Mouse (Mus musculus): ENCODE data around the gene Olfr809. TPM values are rescaled to one million over a fixed set of nuclear protein-coding genes. Genes with fewer than 3 reads are reported as not detected.

Gene Olfr809
- not detected in 2 replicates for polyA plus RNA-seq (2014; fragmentation: Nextera tagmentation; extraction: Ambion mirVana)

DNA sequence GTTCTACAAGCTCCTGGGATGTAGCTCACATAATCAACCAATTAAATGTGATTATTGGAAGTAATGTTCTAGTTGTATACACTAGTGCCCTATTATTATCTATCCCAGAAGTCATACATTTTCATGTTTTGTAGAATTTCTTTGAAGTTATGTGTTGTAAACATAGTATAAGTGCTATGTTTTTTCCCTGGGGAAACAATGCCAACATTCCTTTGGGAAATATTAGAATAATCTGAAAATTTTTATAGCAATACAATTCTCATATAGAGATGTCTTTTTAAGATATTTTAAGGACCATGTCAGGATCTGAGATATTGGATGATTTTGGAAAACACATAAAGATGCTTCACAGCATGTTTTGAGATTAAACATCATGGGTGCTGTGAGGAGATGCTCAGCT, at the start of gene Olfr809:
TSS of gene Olfr809 (plus strand) at position 301 of the 400 bp plus-strand sequence.
- Histone ChIP-seq H3K4me2 (ENCODE audit: low read depth, low read length) (no peak within 1 kb of the TSS), H3K9ac (replicated peaks; ENCODE audit: low read depth, low read length) (no peak within 1 kb of the TSS), H3K4me3 (ENCODE audit: low read depth, low read length) (no peak within 1 kb of the TSS), H3K4me1 (ENCODE audit: control insufficient read depth, insufficient read depth, low read length) (no peaks in the 10 kb centered on the region), H3K9me3 (ENCODE audit: control insufficient read depth, low read length) (no peaks in the 10 kb centered on the region), H3K27ac (ENCODE audit: low read depth, low read length) (no peak within 1 kb of the TSS), H3K36me3 (ENCODE audit: control insufficient read depth, insufficient read depth, low read length) (no peaks in the 10 kb centered on the region), H3K27me3 (ENCODE audit: control insufficient read depth, insufficient read depth, low read length) (no peaks in the 10 kb centered on the region)
- no peak for ATAC-seq (ENCODE audit: low read depth)

DNA sequence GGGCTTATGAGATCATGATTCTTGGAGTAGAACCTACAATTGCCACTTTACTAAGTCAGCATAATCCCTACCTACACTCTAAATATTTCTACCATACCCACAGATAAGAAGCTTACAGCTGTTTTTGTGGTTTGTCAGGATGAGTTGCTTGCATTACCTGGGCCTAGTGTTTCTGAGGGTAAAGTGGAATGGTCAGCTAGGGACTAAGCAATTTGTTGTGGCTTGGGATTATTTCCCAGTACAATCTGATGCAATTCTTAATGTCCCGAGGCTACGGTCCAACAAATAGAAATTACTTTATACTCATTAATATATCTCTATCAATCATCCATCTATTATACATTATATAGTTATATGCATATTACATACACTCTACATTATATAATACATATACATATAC, 45.2 kb upstream of the Olfr809 start, which contains the start of gene Olfr805:
TSS of gene Olfr805 (minus strand) at position 101 of the 400 bp plus-strand sequence.
- H3K4me2 ChIP-seq (ENCODE audit: low read depth, low read length), result no peak within 1 kb of the TSS
- 87% methylated on average over 2 of the region's 2 CpGs for WGBS
- no peaks in the 10 kb centered on the region for H3K36me3 ChIP-seq (ENCODE audit: control insufficient read depth, insufficient read depth, low read length)
- H3K27ac ChIP-seq (ENCODE audit: low read depth, low read length), result no peak within 1 kb of the TSS
- H3K9ac ChIP-seq (replicated peaks; ENCODE audit: low read depth, low read length), result no peak within 1 kb of the TSS
- no peaks in the 10 kb centered on the region for H3K27me3 ChIP-seq (ENCODE audit: control insufficient read depth, insufficient read depth, low read length)
- H3K9me3 ChIP-seq (ENCODE audit: control insufficient read depth, low read length), result no peaks in the 10 kb centered on the region
- no peaks in the 10 kb centered on the region for H3K4me1 ChIP-seq (ENCODE audit: control insufficient read depth, insufficient read depth, low read length)
- no peak for ATAC-seq (ENCODE audit: low read depth)
- no peak within 1 kb of the TSS for H3K4me3 ChIP-seq (ENCODE audit: low read depth, low read length)

DNA sequence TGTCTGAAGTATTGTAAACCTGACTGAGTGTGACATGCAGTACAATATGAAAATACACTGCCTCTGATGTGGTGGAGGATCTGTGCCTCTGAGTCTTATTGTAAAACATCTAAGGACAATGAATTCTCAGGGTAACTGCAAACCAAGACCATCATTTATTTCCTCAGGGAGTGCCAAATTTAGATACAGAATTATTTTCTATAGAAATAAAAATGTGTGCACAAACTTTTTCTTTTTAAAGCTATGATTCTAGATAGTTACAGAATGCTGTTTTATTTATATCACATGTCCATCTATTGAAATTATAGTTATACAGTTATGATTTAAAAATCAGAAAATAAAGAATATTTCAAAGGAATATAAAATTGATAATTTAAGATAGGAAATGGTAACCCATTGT, 32.6 kb upstream of the Olfr809 start, which contains the start of gene Olfr806:
TSS of gene Olfr806 (minus strand) at position 101 of the 400 bp plus-strand sequence.
- Histone ChIP-seq H3K27ac (ENCODE audit: low read depth, low read length) (no peak within 1 kb of the TSS), H3K4me2 (ENCODE audit: low read depth, low read length) (no peak within 1 kb of the TSS), H3K36me3 (ENCODE audit: control insufficient read depth, insufficient read depth, low read length) (no peaks in the 10 kb centered on the region), H3K4me1 (ENCODE audit: control insufficient read depth, insufficient read depth, low read length) (no peaks in the 10 kb centered on the region), H3K4me3 (ENCODE audit: low read depth, low read length) (no peak within 1 kb of the TSS), H3K9me3 (ENCODE audit: control insufficient read depth, low read length) (no peaks in the 10 kb centered on the region), H3K9ac (replicated peaks; ENCODE audit: low read depth, low read length) (no peak within 1 kb of the TSS), H3K27me3 (ENCODE audit: control insufficient read depth, insufficient read depth, low read length) (no peaks in the 10 kb centered on the region)
- ATAC-seq (ENCODE audit: low read depth), result no peak

DNA sequence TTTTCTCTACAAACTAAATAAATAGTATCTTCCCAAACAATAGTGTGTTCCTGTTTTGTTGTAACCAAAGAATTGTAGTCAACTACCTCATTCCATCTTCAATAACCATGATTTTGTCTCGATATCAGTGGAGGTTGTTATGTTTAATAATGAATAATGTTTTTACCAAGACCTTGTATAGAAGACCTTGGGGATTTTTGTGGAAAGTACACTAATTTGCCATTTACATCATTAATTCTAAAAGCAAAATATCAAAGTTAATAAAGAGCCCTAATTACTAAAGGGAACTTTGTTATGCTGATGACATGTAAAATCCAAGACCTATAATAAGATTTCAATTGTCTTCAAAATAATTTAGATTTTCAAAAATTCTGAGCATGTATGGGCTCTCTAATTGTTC, 16.7 kb upstream of the Olfr809 start, which contains the start of gene Olfr807:
TSS of gene Olfr807 (minus strand) at position 101 of the 400 bp plus-strand sequence.
- Histone ChIP-seq H3K27ac (ENCODE audit: low read depth, low read length) (no peak within 1 kb of the TSS), H3K36me3 (ENCODE audit: control insufficient read depth, insufficient read depth, low read length) (no peaks in the 10 kb centered on the region), H3K4me3 (ENCODE audit: low read depth, low read length) (no peak within 1 kb of the TSS), H3K27me3 (ENCODE audit: control insufficient read depth, insufficient read depth, low read length) (no peaks in the 10 kb centered on the region), H3K4me1 (ENCODE audit: control insufficient read depth, insufficient read depth, low read length) (no peaks in the 10 kb centered on the region), H3K9me3 (ENCODE audit: control insufficient read depth, low read length) (no peaks in the 10 kb centered on the region), H3K4me2 (ENCODE audit: low read depth, low read length) (no peak within 1 kb of the TSS), H3K9ac (replicated peaks; ENCODE audit: low read depth, low read length) (no peak within 1 kb of the TSS)
- no peak for ATAC-seq (ENCODE audit: low read depth)
- WGBS, result 92% methylated on average over 1 of the region's 1 CpGs

DNA sequence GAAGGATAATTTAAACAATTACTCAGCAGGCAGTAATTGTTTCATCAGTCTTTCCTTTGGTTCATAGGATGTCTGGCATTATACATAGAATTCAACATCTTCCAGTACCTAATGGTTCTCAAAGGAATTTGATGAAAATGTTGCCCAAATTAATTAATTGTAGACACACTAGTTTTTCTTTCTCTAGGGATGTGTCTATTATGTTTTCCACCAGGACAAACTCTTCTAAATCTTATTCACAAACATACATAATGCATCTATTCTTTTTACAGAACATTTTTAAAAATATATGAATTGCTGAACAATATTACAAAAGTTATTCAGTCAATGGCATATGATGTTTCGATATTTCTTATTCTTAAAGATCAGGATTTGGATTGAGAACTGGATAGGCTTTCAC, 9.3 kb upstream of the Olfr809 start, which contains the start of gene Olfr808:
TSS of gene Olfr808 (plus strand) at position 301 of the 400 bp plus-strand sequence.
- Histone ChIP-seq H3K4me2 (ENCODE audit: low read depth, low read length) (no peak within 1 kb of the TSS), H3K9ac (replicated peaks; ENCODE audit: low read depth, low read length) (no peak within 1 kb of the TSS), H3K27me3 (ENCODE audit: control insufficient read depth, insufficient read depth, low read length) (no peaks in the 10 kb centered on the region), H3K4me3 (ENCODE audit: low read depth, low read length) (no peak within 1 kb of the TSS), H3K27ac (ENCODE audit: low read depth, low read length) (no peak within 1 kb of the TSS), H3K4me1 (ENCODE audit: control insufficient read depth, insufficient read depth, low read length) (no peaks in the 10 kb centered on the region), H3K9me3 (ENCODE audit: control insufficient read depth, low read length) (no peaks in the 10 kb centered on the region), H3K36me3 (ENCODE audit: control insufficient read depth, insufficient read depth, low read length) (no peaks in the 10 kb centered on the region)
- ATAC-seq (ENCODE audit: low read depth), result no peak
- 97% methylated on average over 1 of the region's 1 CpGs for WGBS

DNA sequence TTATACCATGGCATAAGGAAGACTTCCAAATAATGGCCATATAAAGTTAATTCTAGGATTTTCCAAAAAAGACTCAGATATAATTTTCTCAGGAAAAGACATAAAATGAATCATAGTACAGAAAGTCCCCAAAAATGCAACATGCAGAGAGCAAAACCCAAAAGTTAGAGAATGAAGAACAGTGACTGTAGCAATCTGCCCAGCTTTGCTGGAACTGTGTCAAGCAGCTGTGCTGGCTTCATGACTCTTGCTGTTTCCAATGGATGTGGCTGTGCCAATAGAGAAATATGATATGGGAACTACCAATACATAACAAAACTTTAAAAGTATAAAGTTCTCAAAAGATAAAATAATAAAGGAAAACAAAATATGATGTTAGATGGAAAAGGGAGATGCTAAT, 3.7 kb downstream of the Olfr809 start:
- no peaks in the 10 kb centered on the region for H3K27me3 ChIP-seq (ENCODE audit: control insufficient read depth, insufficient read depth, low read length)
- ATAC-seq (ENCODE audit: low read depth), result no peak
- H3K36me3 ChIP-seq (ENCODE audit: control insufficient read depth, insufficient read depth, low read length), result no peaks in the 10 kb centered on the region
- no peak overlapping the region for H3K9ac ChIP-seq (replicated peaks; ENCODE audit: low read depth, low read length)
- no peak overlapping the region for H3K4me3 ChIP-seq (ENCODE audit: low read depth, low read length)
- H3K9me3 ChIP-seq (ENCODE audit: control insufficient read depth, low read length), result no peaks in the 10 kb centered on the region
- H3K27ac ChIP-seq (ENCODE audit: low read depth, low read length), result no peak overlapping the region
- H3K4me1 ChIP-seq (ENCODE audit: control insufficient read depth, insufficient read depth, low read length), result no peaks in the 10 kb centered on the region
- H3K4me2 ChIP-seq (ENCODE audit: low read depth, low read length), result no peak overlapping the region

DNA sequence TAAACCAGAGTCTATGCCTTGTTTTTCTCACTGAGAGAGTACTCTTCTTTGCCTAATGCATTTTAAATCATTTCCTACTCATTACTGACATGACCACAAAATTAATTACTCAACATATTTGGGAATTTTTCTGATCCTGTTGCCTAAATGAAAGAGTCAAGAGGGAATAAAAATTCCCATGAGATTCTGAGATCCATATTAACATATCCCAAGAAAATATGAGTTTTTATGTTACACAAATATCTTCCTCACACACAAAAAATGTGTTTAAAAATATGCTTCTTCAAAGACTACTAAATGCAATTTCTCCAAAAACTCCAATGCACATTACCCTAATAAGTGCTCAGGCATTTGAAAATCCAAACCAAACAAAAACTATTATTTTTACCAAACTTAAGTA, 20.4 kb downstream of the Olfr809 start, which contains the start of gene Olfr810:
TSS of gene Olfr810 (minus strand) at position 101 of the 400 bp plus-strand sequence.
- Histone ChIP-seq H3K4me1 (ENCODE audit: control insufficient read depth, insufficient read depth, low read length) (no peaks in the 10 kb centered on the region), H3K9ac (replicated peaks; ENCODE audit: low read depth, low read length) (no peak within 1 kb of the TSS), H3K27ac (ENCODE audit: low read depth, low read length) (no peak within 1 kb of the TSS), H3K4me2 (ENCODE audit: low read depth, low read length) (no peak within 1 kb of the TSS), H3K9me3 (ENCODE audit: control insufficient read depth, low read length) (no peaks in the 10 kb centered on the region), H3K36me3 (ENCODE audit: control insufficient read depth, insufficient read depth, low read length) (no peaks in the 10 kb centered on the region), H3K4me3 (ENCODE audit: low read depth, low read length) (no peak within 1 kb of the TSS), H3K27me3 (ENCODE audit: control insufficient read depth, insufficient read depth, low read length) (no peaks in the 10 kb centered on the region)
- ATAC-seq (ENCODE audit: low read depth), result no peak

DNA sequence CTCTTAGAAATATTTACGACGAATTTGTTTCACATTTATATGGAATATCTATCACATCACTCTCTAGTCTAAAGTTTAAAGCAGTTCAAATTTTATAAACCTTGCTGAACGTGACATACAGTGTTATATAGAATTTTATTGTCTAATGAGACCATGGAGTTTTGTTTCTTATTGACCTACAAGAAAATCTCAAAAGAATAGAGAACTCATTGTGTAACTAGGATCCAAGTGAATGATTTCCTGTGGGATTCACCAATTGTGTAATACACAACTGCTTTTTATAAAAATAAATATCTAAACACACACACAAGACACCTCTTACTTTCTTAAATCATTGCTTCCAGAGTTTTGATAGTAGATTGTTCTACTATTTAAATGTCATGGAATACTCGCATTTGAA, 29.9 kb downstream of the Olfr809 start, which contains the start of gene Olfr811:
TSS of gene Olfr811 (minus strand) at position 101 of the 400 bp plus-strand sequence.
- 86% methylated on average over 4 of the region's 4 CpGs for WGBS
- H3K4me1 ChIP-seq (ENCODE audit: control insufficient read depth, insufficient read depth, low read length), result no peaks in the 10 kb centered on the region
- H3K9ac ChIP-seq (replicated peaks; ENCODE audit: low read depth, low read length), result no peak within 1 kb of the TSS
- no peaks in the 10 kb centered on the region for H3K27me3 ChIP-seq (ENCODE audit: control insufficient read depth, insufficient read depth, low read length)
- no peaks in the 10 kb centered on the region for H3K36me3 ChIP-seq (ENCODE audit: control insufficient read depth, insufficient read depth, low read length)
- H3K4me2 ChIP-seq (ENCODE audit: low read depth, low read length), result no peak within 1 kb of the TSS
- no peak for ATAC-seq (ENCODE audit: low read depth)
- no peaks in the 10 kb centered on the region for H3K9me3 ChIP-seq (ENCODE audit: control insufficient read depth, low read length)
- H3K27ac ChIP-seq (ENCODE audit: low read depth, low read length), result no peak within 1 kb of the TSS
- no peak within 1 kb of the TSS for H3K4me3 ChIP-seq (ENCODE audit: low read depth, low read length)
